Mouse (Mus musculus) heart, adult 11 months (tissue): ENCODE results near the gene 2210016L21Rik.

ENCODE experiments used
- DNase-seq: peaks from one replicate; pipeline ENCODE4 v3.0.0; 2022

Gene 2210016L21Rik

GRCm38 (mm10) chr5:114945072-114945471 lies 3.1 kb downstream of the 2210016L21Rik start:
- DNase-seq: no peak

DNA sequence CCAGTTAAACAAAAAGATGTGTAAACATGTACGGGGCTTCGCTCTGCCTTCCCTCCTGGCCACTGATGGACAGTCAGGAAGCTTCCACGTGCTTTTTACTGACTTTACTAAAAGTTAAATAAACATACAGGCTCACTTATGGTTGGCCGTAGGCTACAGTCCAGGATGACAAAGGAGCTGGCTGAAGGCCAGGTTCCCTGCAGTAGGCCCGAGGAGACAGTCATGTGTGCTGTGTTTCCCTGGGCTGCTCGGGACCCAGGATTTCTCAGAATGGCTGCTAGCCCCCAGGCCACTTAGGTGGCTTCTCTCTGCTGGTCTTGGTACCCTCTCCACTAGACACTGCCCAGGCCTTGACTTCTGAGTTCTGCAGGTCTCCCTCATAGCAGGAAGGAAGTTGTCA lies 6.9 kb downstream of the 2210016L21Rik start:
- peak; percentile 94 for DNase-seq

GRCm38 (mm10) chr5:114949316-114949715 lies 7.4 kb downstream of the 2210016L21Rik start:
- no peak for DNase-seq

- no peak for DNase-seq
Measured at GRCm38 (mm10) chr5:114949812-114950211, 7.9 kb downstream of the 2210016L21Rik start.

GRCm38 (mm10) chr5:114950669-114951068 lies 8.7 kb downstream of the 2210016L21Rik start:
- peak; percentile 91 for DNase-seq

GRCm38 (mm10) chr5:114951279-114951880 lies 9.4 kb downstream of the 2210016L21Rik start:
- no peak for DNase-seq

GRCm38 (mm10) chr5:114953326-114953725 lies 11.4 kb downstream of the 2210016L21Rik start:
- DNase-seq: peak; percentile 90

DNA sequence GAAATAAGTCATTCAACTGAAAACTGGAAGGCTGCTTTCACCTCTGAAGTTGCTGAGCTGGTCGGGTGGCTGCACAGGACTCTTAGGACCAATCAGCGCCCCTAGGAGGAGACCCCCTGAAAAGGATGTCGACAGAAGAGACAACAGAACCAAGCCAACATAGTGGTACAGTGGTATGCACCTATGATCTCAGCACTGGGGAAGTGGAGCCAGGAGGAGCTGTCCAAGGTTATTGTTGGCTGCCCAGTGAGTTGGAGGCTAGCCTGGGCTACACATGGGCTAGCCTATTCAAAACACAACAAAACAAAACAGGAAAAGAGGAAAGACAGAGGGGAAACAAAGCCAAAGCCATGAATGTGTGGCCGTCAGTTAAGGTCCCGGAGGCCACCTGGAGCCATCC lies 16.1 kb downstream of the 2210016L21Rik start:
- peak; percentile 67 for DNase-seq

DNA sequence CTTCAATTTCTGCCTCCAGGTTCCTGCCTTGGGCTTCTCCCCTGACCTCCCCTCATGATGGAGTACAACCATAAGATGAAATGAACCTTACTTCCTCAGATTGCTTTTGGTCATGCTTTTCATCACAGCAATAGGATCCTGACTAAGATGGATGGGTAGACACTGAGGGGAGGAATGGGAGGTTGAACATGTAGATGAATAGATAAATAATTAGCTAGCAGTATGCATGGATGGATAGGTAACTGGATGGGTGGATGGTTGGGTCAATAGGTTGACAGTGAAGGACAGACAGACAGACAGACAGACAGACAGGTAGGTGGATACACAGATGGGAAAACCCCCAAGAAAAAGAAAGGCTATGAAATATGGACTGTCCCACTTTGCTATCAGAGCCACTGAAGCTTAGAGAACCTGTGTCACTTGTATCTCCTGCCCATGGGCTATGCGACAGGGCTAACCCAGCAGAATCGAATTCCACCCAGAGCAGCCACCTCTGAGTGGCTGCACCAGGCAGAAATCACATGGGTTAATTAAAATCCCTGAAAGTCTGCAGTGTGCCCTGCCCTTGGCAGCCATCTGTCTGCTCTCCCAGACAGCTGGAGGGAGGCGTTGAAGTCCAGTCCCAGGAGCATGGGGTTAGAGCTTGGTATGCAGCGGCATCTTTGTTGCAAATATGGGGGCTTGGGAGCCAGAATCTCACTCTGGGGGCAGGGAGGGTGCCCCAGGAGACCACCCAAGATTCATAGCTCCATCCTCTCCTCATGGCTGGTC lies 19.8 kb downstream of the 2210016L21Rik start:
- no peak for DNase-seq

DNA sequence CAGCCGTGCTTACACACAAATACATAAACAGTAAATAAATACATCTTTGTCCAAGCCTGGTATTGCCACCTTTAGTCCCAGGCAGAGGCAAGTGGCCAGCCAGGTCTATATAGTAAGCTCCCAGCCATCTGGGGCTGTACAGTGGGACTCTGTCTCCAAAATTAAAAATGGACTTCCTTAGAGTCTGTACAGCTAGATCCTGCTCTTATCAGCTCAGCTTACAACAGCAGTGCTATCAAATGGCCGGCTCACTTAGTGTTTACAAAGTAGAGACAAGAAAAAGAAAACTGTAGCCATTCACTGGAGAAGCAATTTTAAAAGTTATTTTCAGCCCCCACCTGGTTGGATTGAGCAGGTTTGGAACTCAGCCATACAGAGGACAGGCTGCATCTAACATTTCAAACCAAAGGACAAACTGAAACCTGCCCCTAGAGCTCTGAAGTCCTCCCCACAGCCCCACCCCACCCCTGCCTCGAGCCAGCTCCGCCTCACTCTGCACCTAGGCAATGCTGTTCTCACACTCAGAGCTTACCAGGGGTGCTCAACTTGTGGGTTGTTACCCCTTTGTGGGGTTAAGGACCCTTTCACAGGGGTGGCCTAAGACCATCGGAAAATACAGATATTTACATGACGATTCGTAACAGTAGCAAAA lies 22.5 kb downstream of the 2210016L21Rik start:
- DNase-seq: peak; percentile 55

GRCm38 (mm10) chr5:114964967-114965898 lies 23.3 kb downstream of the 2210016L21Rik start:
- DNase-seq: peak; percentile 82

DNA sequence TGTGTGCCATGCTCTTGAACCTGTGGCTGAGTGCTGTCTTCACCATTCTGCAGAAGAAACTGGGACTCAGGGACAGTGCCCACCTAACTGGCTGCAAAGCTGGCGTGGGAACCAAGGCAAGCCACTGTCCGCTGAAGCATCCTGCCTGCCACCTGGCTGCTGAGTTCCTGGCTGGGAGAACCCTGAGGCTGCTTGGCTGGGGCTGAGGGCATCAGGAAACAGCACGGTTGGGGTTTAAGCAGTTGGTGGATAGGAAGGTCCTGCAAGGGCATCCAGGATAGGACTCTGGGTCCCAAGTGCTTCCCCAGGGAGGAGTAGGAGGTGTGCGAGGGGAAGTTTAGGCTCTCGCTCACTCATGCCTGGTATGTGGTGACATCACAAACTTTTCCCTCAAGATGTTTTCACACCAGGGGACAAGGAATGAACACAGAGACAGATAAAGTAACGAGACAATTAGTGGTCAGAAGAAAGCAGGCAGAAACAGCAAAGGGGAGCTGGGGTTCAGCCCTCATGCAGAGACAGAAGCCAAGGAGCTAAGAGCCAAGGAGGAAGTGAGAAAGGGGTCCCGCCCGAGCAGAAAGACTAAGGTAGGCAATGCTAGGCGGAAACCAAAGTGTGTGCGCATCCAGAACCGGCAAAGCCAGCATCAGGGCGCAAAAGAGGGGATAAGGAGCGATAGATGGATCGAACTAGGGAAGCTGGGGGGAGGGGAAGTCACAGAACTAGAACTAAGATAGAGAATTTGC lies 25.7 kb downstream of the 2210016L21Rik start:
- DNase-seq: no peak

DNA sequence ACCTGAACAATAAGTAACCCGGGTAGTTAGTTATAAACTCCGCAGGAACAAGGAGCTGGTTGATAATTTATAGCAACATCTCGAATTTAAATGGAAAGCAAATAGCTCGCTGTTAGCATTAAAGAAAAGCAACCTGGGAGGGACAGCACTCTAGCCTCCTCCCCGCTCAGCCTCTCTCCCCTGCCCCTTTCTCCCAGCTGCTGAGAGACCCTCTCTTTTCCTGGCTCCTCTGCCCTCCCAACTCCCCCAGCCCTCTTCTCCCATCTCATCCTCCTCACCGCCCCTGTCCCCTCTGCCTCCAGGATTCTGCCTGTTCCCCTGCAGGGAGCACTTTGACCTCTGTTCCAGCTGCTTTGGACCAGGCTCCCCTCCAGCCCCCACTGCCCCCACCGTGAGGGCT lies 26.7 kb downstream of the 2210016L21Rik start:
- no peak for DNase-seq

DNA sequence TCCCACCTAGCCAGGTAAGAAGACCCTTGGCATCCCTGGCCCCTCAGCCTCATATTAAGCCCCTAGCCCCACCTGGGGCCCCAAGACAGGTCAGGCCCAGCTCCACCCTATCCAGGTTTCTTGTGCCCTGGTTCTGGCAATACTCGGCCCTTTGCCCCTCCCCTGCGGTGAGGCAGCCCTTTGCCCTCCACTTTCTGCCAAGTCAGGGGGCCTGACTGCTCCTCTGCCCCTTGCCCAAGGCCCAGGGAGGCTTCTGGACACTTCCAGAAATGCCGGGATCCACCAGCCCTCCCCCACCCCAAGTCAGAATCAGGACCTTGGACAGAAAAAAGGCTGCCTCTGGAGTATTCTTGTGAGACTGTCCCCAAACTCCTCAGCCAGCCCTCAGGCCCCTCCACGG lies 27.1 kb downstream of the 2210016L21Rik start:
- DNase-seq: peak; percentile 77

DNA sequence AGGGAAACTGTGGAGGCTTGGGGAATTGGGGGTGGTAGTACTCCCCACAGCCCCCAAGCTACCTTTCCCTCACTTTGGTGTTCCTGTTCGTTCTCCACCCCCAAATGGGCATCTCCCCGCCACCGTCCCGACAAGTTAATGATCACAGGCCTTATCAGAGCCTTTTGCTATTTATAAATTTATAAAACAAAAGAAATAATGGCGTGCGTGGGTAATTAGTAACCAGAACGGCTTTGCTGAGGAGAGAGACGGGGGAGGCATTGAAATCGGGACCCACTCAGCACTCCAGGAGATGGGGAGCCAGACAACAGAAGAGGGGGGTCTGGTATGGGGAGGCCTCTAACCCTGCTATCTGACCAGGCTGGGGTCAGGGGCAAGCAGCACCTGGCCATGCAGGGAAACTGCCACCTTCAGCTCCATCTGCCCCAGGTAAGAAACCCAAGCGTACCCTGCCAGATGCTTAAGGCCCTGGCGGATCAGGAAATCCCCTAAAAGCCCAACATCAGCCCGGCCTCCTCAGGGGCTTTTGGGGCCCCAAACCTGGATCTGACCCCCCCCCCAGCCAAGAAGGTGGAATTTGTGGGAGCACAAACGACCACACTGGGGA lies 27.8 kb downstream of the 2210016L21Rik start:
- DNase-seq: no peak

- no peak for DNase-seq
Measured at GRCm38 (mm10) chr5:114970824-114971227, 28.9 kb downstream of the 2210016L21Rik start, which contains the start of gene Hnf1a. Gene Hnf1a, minus strand, starts transcription at chr5:114971094.

- no peak for DNase-seq
Measured at GRCm38 (mm10) chr5:114972201-114972600, 30.2 kb downstream of the 2210016L21Rik start.

DNA sequence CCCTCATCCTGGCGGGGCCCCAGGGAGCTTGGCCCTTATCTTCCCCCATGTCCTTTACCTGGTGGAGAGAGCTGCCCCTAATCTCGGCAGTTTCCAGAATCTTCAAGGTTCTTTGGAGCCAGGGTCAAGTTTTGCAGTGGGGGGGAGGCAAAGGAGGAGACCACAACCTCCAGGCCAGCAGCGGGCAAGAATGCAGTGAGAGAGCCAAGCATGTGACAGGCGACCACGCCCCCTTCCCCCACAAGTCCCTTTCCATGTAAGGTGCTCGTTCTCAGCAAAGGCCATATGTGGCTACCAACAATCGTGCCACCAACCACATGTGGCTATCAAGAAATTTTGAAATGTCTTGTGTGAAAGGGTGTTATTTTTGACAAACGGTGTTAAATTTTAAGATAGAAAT lies 31.2 kb downstream of the 2210016L21Rik start:
- no peak for DNase-seq

DNA sequence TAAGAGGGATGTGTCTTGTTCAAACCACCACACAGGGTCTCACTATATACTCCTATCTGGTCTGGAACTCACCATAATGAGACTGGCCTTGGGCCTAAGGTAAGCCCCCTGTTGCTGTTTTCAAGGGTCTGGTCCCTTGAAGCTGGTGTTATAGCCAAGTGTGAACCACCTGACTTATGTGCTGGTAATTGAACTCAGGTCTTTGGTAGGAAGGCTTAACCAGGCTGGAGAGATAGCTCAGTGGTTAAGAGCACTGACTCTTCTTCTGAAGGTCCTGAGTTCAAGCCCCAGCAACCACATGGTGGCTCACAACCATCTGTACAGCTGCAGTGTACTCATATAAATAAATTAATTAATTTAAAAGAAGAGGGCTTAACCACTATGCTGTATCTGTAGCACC lies 35.0 kb downstream of the 2210016L21Rik start:
- DNase-seq: no peak

DNA sequence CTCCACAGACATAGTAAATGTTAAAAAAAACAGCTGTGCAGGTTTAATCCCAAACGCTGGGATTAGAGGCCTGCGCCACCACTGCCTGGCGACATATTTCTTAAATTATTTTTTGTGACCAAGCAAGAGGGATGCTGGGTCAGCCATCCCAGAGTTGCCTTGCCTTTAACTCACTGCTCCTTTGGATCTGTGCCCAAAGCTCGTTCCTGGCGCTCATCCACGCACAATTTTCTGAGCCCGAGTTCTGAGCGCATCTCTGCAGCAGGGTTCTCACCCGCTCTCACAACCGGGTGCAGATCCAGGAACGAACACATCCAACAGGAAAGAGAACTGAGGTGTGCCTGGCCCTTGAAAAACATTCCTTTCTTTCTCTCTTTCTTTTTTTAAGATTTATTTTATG lies 36.5 kb downstream of the 2210016L21Rik start:
- no peak for DNase-seq

DNA sequence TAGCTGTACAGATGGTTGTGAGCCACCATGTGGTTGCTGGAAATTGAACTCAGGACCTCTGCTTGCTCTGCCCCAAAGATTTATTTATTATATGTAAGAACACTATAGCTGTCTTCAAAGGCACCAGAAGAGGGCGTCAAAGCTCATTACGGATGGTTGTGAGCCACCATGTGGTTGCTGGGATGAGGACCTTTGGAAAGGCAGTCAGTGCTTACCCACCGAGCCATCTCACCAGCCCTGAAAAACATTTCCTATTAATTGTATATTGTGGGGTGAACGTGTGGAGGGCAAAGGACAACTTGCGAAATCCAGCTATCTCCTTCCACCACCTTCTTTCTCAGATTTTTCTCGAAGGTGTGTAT lies 36.9 kb downstream of the 2210016L21Rik start:
- no peak for DNase-seq
